Mouse (Mus musculus) brain, embryonic 14.5 days (tissue): ENCODE data around the gene Zfp609.

Experiments used
- CTCF ChIP-seq: fragments of 200-500 bp; IDR thresholded peaks from 2 replicates; pipeline ENCODE4 v1.5.1; 2012; ENCODE audit warnings: inconsistent platforms, mild to moderate bottlenecking, moderate library complexity, borderline replicate concordance; ENCODE audit not compliant: insufficient read depth, insufficient read length; ENCODE audit errors: extremely low read depth
- POLR2A ChIP-seq: fragments of 200-500 bp; IDR thresholded peaks from 2 replicates; pipeline ENCODE4 v1.6.1; 2012; ENCODE audit warnings: mild to moderate bottlenecking, inconsistent platforms, borderline replicate concordance; ENCODE audit not compliant: poor library complexity, insufficient read depth, insufficient read length, severe bottlenecking; ENCODE audit errors: extremely low read depth

- TF ChIP-seq POLR2A (no peak), CTCF (no peak)
Measured at GRCm38 (mm10) chr9:65649997-65650396, 177.4 kb downstream of the Zfp609 start.
